ENCODE assay signal across 8 mouse cellular contexts in genomic region chr8:44980030-44980429, GRCm38 (mm10). TPM values are rescaled to one million over a fixed set of nuclear protein-coding genes. Genes with fewer than 3 reads are reported as not detected.
A peak's percentile ranks its signal among the peaks of the same experiment; 100 is the strongest.
DNase-seq lines count a peak whose midpoint lies in the region; ATAC-seq and TF ChIP-seq lines count a peak whose summit lies in the region.

No protein-coding gene starts in this region.

- peaks cover 31% of the 10 kb centered on the region; the same call in 1 of the 2 replicates for H3K4me1 ChIP-seq in embryonic facial prominence, embryonic 14.5 days (ENCODE audit: control insufficient read depth, insufficient read depth, low read length)
- H3K4me1 ChIP-seq in heart, embryonic 11.5 days (ENCODE audit: control insufficient read depth, insufficient read depth, low read length), result peaks cover 50% of the 10 kb centered on the region
- peaks cover 20% of the 10 kb centered on the region for H3K4me1 ChIP-seq in limb, embryonic 14.5 days (ENCODE audit: control insufficient read depth, insufficient read depth, low read length)

- H3K9me3 ChIP-seq in embryonic facial prominence, embryonic 14.5 days (ENCODE audit: control insufficient read depth, low read length), result no peaks in the 10 kb centered on the region
- no peaks in the 10 kb centered on the region for H3K9me3 ChIP-seq in heart, embryonic 11.5 days (replicated peaks; ENCODE audit: control insufficient read depth, low read length)
- no peaks in the 10 kb centered on the region for H3K9me3 ChIP-seq in limb, embryonic 14.5 days (ENCODE audit: control insufficient read depth, low read length)

- 39% methylated on average over 12 of the region's 12 CpGs for WGBS in embryonic facial prominence, embryonic 14.5 days
- 34% methylated on average over 12 of the region's 12 CpGs for WGBS in heart, embryonic 11.5 days (ENCODE audit: insufficient replicate concordance)
- WGBS in limb, embryonic 14.5 days, result 34% methylated on average over 12 of the region's 12 CpGs

- peak; percentile 92 for ATAC-seq in embryonic facial prominence, embryonic 14.5 days (ENCODE audit: low read depth)
- peak; percentile 75 for ATAC-seq in heart, embryonic 11.5 days (replicated peaks; ENCODE audit: insufficient number of reproducible peaks, low FRiP score, low TSS enrichment)
- peak; percentile 59 for ATAC-seq in limb, embryonic 14.5 days (ENCODE audit: low FRiP score, low read depth)
- no peak for ATAC-seq in megakaryocyte progenitor cell, adult 5-6 weeks (replicated peaks; ENCODE audit: poor library complexity)

- peak; percentile 92 for DNase-seq in brain, embryonic 14.5 days (ENCODE audit: low read depth)
- DNase-seq in embryonic facial prominence, embryonic 14.5 days (ENCODE audit: low spot score), result peak; percentile 89
- DNase-seq in kidney, adult 9 months, result peak; percentile 28
- DNase-seq in limb, embryonic 14.5 days (ENCODE audit: low spot score), result peak; percentile 61
- peak; percentile 23 for DNase-seq in ovary, postnatal 14 days (ENCODE audit: low spot score)
- DNase-seq in spleen, adult 18-20 months, result no peak

- no peaks in the 10 kb centered on the region for H3K36me3 ChIP-seq in embryonic facial prominence, embryonic 14.5 days (ENCODE audit: control insufficient read depth, insufficient read depth, low read length)
- no peaks in the 10 kb centered on the region for H3K36me3 ChIP-seq in heart, embryonic 11.5 days (ENCODE audit: control insufficient read depth, insufficient read depth, low read length)
- H3K36me3 ChIP-seq in limb, embryonic 14.5 days (ENCODE audit: control insufficient read depth, insufficient read depth, low read length), result no peaks in the 10 kb centered on the region

- H3K9ac ChIP-seq in embryonic facial prominence, embryonic 14.5 days (ENCODE audit: low read depth, low read length), result no peak overlapping the region
- peak overlapping the region; percentile 54; the same call in 1 of the 2 replicates for H3K9ac ChIP-seq in heart, embryonic 11.5 days (ENCODE audit: low read depth, low read length)
- no peak overlapping the region; the same call in 1 of the 2 replicates for H3K9ac ChIP-seq in limb, embryonic 14.5 days (ENCODE audit: low read depth, low read length, severe bottlenecking)

- H3K4me3 ChIP-seq in embryonic facial prominence, embryonic 14.5 days (ENCODE audit: low read depth, low read length), result no peak overlapping the region
- no peak overlapping the region for H3K4me3 ChIP-seq in heart, embryonic 11.5 days (ENCODE audit: low read depth, low read length)
- H3K4me3 ChIP-seq in limb, embryonic 14.5 days (replicated peaks; ENCODE audit: low read length), result no peak overlapping the region

- peak overlapping the region; percentile 74 for H3K27ac ChIP-seq in embryonic facial prominence, embryonic 14.5 days (replicated peaks; ENCODE audit: low read depth, low read length)
- H3K27ac ChIP-seq in heart, embryonic 11.5 days (ENCODE audit: low read depth, low read length), result peak overlapping the region; percentile 88
- H3K27ac ChIP-seq in limb, embryonic 14.5 days (replicated peaks; ENCODE audit: low read depth, low read length), result peak overlapping the region; percentile 74

- H3K27me3 ChIP-seq in embryonic facial prominence, embryonic 14.5 days (replicated peaks; ENCODE audit: control insufficient read depth, insufficient read depth, low read length), result no peaks in the 10 kb centered on the region
- no peaks in the 10 kb centered on the region for H3K27me3 ChIP-seq in heart, embryonic 11.5 days (ENCODE audit: control insufficient read depth, insufficient read depth, low read length)
- no peaks in the 10 kb centered on the region for H3K27me3 ChIP-seq in limb, embryonic 14.5 days (ENCODE audit: control insufficient read depth, insufficient read depth, low read length)

- TF ChIP-seq POLR2A in brain, embryonic 14.5 days (IDR thresholded peaks at IDR 0.05; ENCODE audit: borderline replicate concordance, extremely low read depth, insufficient read depth, insufficient read length, poor library complexity, severe bottlenecking), result no peak
- TF ChIP-seq POLR2A in limb, embryonic 14.5 days (IDR thresholded peaks at IDR 0.05; ENCODE audit: borderline replicate concordance, extremely low read depth, insufficient read depth, insufficient read length), result no peak

- TF ChIP-seq CTCF in brain, embryonic 14.5 days (IDR thresholded peaks at IDR 0.05; ENCODE audit: borderline replicate concordance, extremely low read depth, insufficient read depth, insufficient read length), result no peak

- H3K4me2 ChIP-seq in embryonic facial prominence, embryonic 14.5 days (ENCODE audit: low read depth, low read length), result no peak overlapping the region; the same call in 1 of the 2 replicates
- H3K4me2 ChIP-seq in heart, embryonic 11.5 days, result no peak overlapping the region
- H3K4me2 ChIP-seq in limb, embryonic 14.5 days (replicated peaks; ENCODE audit: low read depth, low read length, severe bottlenecking), result peak overlapping the region; percentile 17; the same call in 1 of the 2 replicates

RNA-seq across cellular contexts. Expression of gene Fat1, which starts 44.8 kb away (rescaled TPM):
- polyA plus RNA-seq in brain, embryonic 14.5 days (2012; rRNA removed), result 39.8 and 59.0 TPM in 2 replicates
- 40.7 and 42.7 TPM in 2 replicates for polyA plus RNA-seq in embryonic facial prominence, embryonic 14.5 days (2014; fragmentation: Nextera tagmentation; extraction: Ambion mirVana)
- 20.2 and 23.7 TPM in 2 replicates for polyA plus RNA-seq in heart, embryonic 11.5 days (2014; fragmentation: Nextera tagmentation; extraction: Ambion mirVana)
- 81.1 and 108 TPM in 2 replicates for polyA plus RNA-seq in limb, embryonic 14.5 days (2012; rRNA removed)
- 56.6 and 60.7 TPM in 2 replicates for polyA plus RNA-seq in limb, embryonic 14.5 days (2014; fragmentation: Nextera tagmentation; extraction: Ambion mirVana)
- not detected in 2 replicates for total RNA-seq in megakaryocyte progenitor cell, adult 5-6 weeks (2015)
- 0.03 TPM in 1 of 2 replicates, not detected in the other for total RNA-seq in megakaryocyte progenitor cell, adult 5-6 weeks (2017)

Comparison
In these comparisons a context has a peak if more than half of its experiments do, and no peak if none do; other contexts are left out.
1. DNase-seq: peak in brain, embryonic 14.5 days (single experiment), embryonic facial prominence, embryonic 14.5 days (single experiment), kidney, adult 9 months (single experiment), limb, embryonic 14.5 days (single experiment) and ovary, postnatal 14 days (single experiment); none in spleen, adult 18-20 months (0 of 2).
2. Peak in every context shown above with its lines, with median percentiles within 50 percentile points of each other: H3K27ac ChIP-seq.